Mouse (Mus musculus) embryonic fibroblast, embryonic 13.5 days (primary cell): ENCODE data around the gene Ndst2.
"Not testable (repeated sequence)": the region's sequence is repeated elsewhere in the genome, so short reads cannot be mapped to it uniquely, and the experiment has no call there.

Source experiments
- CTCF ChIP-seq: IDR thresholded peaks from 2 replicates; pipeline ENCODE4 v1.5.1; 2011; ENCODE audit warnings: mild to moderate bottlenecking, control low read depth, low read length, moderate library complexity, borderline replicate concordance; ENCODE audit not compliant: insufficient read depth
- POLR2A ChIP-seq: IDR thresholded peaks from 2 replicates; pipeline ENCODE4 v1.6.1; 2011; ENCODE audit warnings: low read depth, mild to moderate bottlenecking, control low read depth, low read length, moderate library complexity

DNA sequence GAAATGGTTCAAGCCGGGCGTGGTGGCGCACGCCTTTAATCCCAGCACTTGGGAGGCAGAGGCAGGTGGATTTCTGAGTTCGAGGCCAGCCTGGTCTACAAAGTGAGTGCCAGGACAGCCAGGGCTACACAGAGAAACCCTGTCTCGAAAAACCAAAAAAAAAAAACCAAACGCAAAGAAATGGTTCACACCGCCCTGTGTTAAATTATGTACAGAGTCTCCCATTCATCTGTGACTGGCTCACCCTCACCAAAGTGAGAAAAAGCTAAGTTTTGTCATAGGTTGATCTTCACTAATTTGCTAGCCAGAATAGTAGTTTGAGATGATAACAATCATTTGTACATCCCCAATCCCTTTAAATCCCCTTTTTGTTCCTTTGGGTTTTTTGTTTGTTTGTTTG lies 30.9 kb downstream of the Ndst2 start:
- not testable (repeated sequence) for TF ChIP-seq CTCF, POLR2A
